In genomic region chr2:91101124-91101740, GRCm38 (mm10) we compare ENCODE assay signal across 8 mouse cellular contexts. TPM values are rescaled to one million over a fixed set of nuclear protein-coding genes. Genes with fewer than 3 reads are reported as not detected.
A peak's percentile ranks its signal among the peaks of the same experiment; 100 is the strongest.
DNase-seq lines count a peak whose midpoint lies in the region; ATAC-seq lines count a peak whose summit lies in the region.

No protein-coding gene starts in this region.

- H3K4me1 ChIP-seq in hindbrain, embryonic 16.5 days (ENCODE audit: control insufficient read depth, insufficient read depth, low read depth, low read length): no peaks in the 10 kb centered on the region

- no peak overlapping the region for H3K9ac ChIP-seq in hindbrain, embryonic 16.5 days (ENCODE audit: low read depth, low read length)

- H3K9me3 ChIP-seq in hindbrain, embryonic 16.5 days (ENCODE audit: control insufficient read depth, low read length): no peaks in the 10 kb centered on the region

- H3K4me3 ChIP-seq in hindbrain, embryonic 16.5 days (ENCODE audit: low read length): no peak overlapping the region

- peak; percentile 91 for ATAC-seq in hindbrain, embryonic 16.5 days

- H3K4me2 ChIP-seq in hindbrain, embryonic 16.5 days (ENCODE audit: low read length): no peak overlapping the region

- no peaks in the 10 kb centered on the region for H3K27me3 ChIP-seq in hindbrain, embryonic 16.5 days (replicated peaks; ENCODE audit: control insufficient read depth, insufficient read depth, low read length)

- no peak overlapping the region for H3K27ac ChIP-seq in hindbrain, embryonic 16.5 days (ENCODE audit: low read depth, low read length)

- WGBS in hindbrain, embryonic 16.5 days: 14% methylated on average over 7 of the region's 7 CpGs

- no peaks in the 10 kb centered on the region for H3K36me3 ChIP-seq in hindbrain, embryonic 16.5 days (ENCODE audit: control insufficient read depth, insufficient read depth, low read length)

- peak; percentile 87 for DNase-seq in T-cell, adult 2 months (ENCODE audit: low spot score)
- peak; percentile 93 to 95 for DNase-seq in cerebellum, postnatal 36 days
- peak; percentile 94 for DNase-seq in gastrocnemius, adult 18-20 months (ENCODE audit: low spot score)
- DNase-seq in left cerebral cortex, adult 11 months (ENCODE audit: low spot score): peak; percentile 68
- peak; percentile 88 to 93 for DNase-seq in lung, postnatal 4 days
- DNase-seq in retina, postnatal 7 days (ENCODE audit: low read depth, low spot score): peak; percentile 84
- peak; percentile 76 to 88 for DNase-seq in urinary bladder, adult 18-20 months (ENCODE audit: low spot score in 2 of 2)

RNA-seq across cellular contexts. Expression of gene Mybpc3, which starts 16.7 kb away (rescaled TPM):
- not detected for total RNA-seq in gastrocnemius, adult 18-20 months (2021)
- 0.04 and 0.05 TPM in 2 replicates for polyA plus RNA-seq in hindbrain, embryonic 16.5 days (2015; fragmentation: Nextera tagmentation; extraction: Ambion mirVana)

RNA-seq across cellular contexts. Expression of gene Spi1, which starts 19.0 kb away (rescaled TPM):
- 1 to 10 TPM in 1 of 2 experiments, under 1 TPM in 1; 0.43 to 1.1 TPM for total RNA-seq in gastrocnemius, adult 18-20 months (2021)
- 3.4 and 4.2 TPM in 2 replicates for polyA plus RNA-seq in hindbrain, embryonic 16.5 days (2015; fragmentation: Nextera tagmentation; extraction: Ambion mirVana)

RNA-seq across cellular contexts. Expression of gene Slc39a13, which starts 31.0 kb away (rescaled TPM):
- total RNA-seq in gastrocnemius, adult 18-20 months (2021): 10 to 100 TPM; 16.9 to 19.9 TPM
- 30.1 and 35.8 TPM in 2 replicates for polyA plus RNA-seq in hindbrain, embryonic 16.5 days (2015; fragmentation: Nextera tagmentation; extraction: Ambion mirVana)

RNA-seq across cellular contexts. Expression of gene Psmc3, which starts 47.4 kb away (rescaled TPM):
- total RNA-seq in gastrocnemius, adult 18-20 months (2021): 100 to 1,000 TPM; 249 to 273 TPM
- 229 and 270 TPM in 2 replicates for polyA plus RNA-seq in hindbrain, embryonic 16.5 days (2015; fragmentation: Nextera tagmentation; extraction: Ambion mirVana)
